Mouse (Mus musculus): ENCODE measurements around the gene Cdk10.
"Not testable (repeated sequence)": the region's sequence is repeated elsewhere in the genome, so short reads cannot be mapped to it uniquely, and the experiment has no call there.

DNA sequence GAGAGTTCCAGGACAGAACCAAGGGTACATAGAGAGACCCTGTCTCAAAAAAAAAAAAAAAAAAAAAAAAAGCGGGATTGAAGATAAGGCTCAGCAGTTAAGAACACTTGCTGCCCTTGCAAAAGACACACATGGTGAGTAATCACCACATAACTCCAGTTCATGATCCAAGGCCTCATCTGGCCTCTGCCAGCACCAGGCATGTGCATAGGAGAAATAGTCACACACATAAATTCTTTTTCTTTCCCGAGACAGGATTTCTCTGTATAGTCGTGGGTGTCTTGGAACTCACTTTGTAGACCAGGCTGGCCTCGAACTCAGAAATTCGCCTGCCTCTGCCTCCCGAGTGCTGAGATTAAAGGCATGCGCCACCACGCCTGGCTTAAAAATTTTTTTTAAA, 33.0 kb downstream of the Cdk10 start:
- TF ChIP-seq POLR2A (IDR thresholded peaks at IDR 0.05; ENCODE audit: borderline replicate concordance, insufficient read depth, low read length); CTCF (IDR thresholded peaks at IDR 0.05; ENCODE audit: borderline replicate concordance, insufficient read depth, low read depth, low read length): not testable (repeated sequence)

All from cerebellum, adult 2 months (tissue).